In genomic region chr16:90030355-90030754, GRCm38 (mm10) we compare ENCODE assay signal across 25 mouse cellular contexts.
DNase-seq lines count a peak whose midpoint lies in the region; ATAC-seq and TF ChIP-seq lines count a peak whose summit lies in the region.
"Had no signal": no experiment of that assay in that cellular context is flagged by ENCODE, and none has a peak within 500 bp of the region (broad histone marks: within the 10 kb centered on the region; RNA-seq: fewer than 3 reads in every experiment).

No protein-coding gene starts in this region.

- H3K27me3 ChIP-seq in limb, embryonic 11.5 days (ENCODE audit: control insufficient read depth, insufficient read depth, low read length) = no peaks in the 10 kb centered on the region
- no peaks in the 10 kb centered on the region for H3K27me3 ChIP-seq in limb, embryonic 10.5 days (ENCODE audit: low read depth, poor library complexity, severe bottlenecking)
- H3K27me3 ChIP-seq in E14TG2a.4 (ENCODE audit: insufficient read depth, low read length) = no peaks in the 10 kb centered on the region
- H3K27me3 ChIP-seq in kidney, embryonic 15.5 days = no peaks in the 10 kb centered on the region
- H3K27me3 ChIP-seq: forebrain, embryonic 15.5 days; hindbrain, embryonic 12.5 days; megakaryocyte, embryonic 14.5 days; midbrain, embryonic 13.5 days; neural tube, embryonic 12.5 days had no signal

- peaks cover 2% of the 10 kb centered on the region; the same call in 1 of the 2 replicates for H3K4me1 ChIP-seq in limb, embryonic 11.5 days (ENCODE audit: control insufficient read depth, insufficient read depth, low read length)
- H3K4me1 ChIP-seq in limb, embryonic 10.5 days = peaks cover 15% of the 10 kb centered on the region
- peaks cover 27% of the 10 kb centered on the region for H3K4me1 ChIP-seq in E14TG2a.4 (replicated peaks; ENCODE audit: low read depth, low read length)
- no peaks in the 10 kb centered on the region for H3K4me1 ChIP-seq in cortical plate, adult 2 months (ENCODE audit: control insufficient read depth, insufficient read depth, low read length)
- no peaks in the 10 kb centered on the region for H3K4me1 ChIP-seq in kidney, embryonic 15.5 days
- H3K4me1 ChIP-seq: forebrain, embryonic 15.5 days; neural tube, embryonic 12.5 days had no signal

- peak; percentile 50 for TF ChIP-seq CTCF in E14TG2a.4 (conservative IDR thresholded peaks at IDR 0.05; ENCODE audit: low read length)
- 0 out of 2 replicates have a peak, but pooled peaks have one; percentile 6 for TF ChIP-seq CTCF in cortical plate, adult 2 months (IDR thresholded peaks at IDR 0.05; ENCODE audit: extremely low read depth, insufficient read depth, low read length)

- no peak for TF ChIP-seq POLR2A in cortical plate, adult 2 months (IDR thresholded peaks at IDR 0.05; ENCODE audit: extremely low read depth, insufficient read depth, low read length)

- 91% methylated on average over 14 of the region's 14 CpGs for WGBS in limb, embryonic 11.5 days
- WGBS in limb, embryonic 10.5 days = 92% methylated on average over 14 of the region's 14 CpGs
- WGBS in kidney, embryonic 15.5 days = 93% methylated on average over 14 of the region's 14 CpGs

- DNase-seq in limb, embryonic 11.5 days (ENCODE audit: low spot score) = no peak
- DNase-seq in limb, embryonic 10.5 days (ENCODE audit: low spot score) = no peak
- peak; percentile 60 for DNase-seq in ES-CJ7 (ENCODE audit: low read depth, low spot score)
- DNase-seq in c-Kit-positive CD71-positive TER-119-positive erythroid progenitor cells, embryonic 14.5 days (ENCODE audit: low spot score) = no peak
- DNase-seq in right cerebral cortex, adult 18-20 months = no peak
- DNase-seq: adrenal gland, postnatal 10 days; cerebellum, adult 9-11 months; gastrocnemius, postnatal 36 days; heart, adult 2 months; kidney, adult 2 months; kidney, postnatal 10 days; lung, embryonic 14.5 days; lung, postnatal 36 days; right cerebral cortex, postnatal 25 days; spleen, adult 18-20 months; thymus, postnatal 14 days had no signal

- H3K9ac ChIP-seq in limb, embryonic 11.5 days (ENCODE audit: low read length) = no peak overlapping the region
- H3K9ac ChIP-seq in kidney, embryonic 15.5 days = no peak overlapping the region
- H3K9ac ChIP-seq: forebrain, embryonic 15.5 days; hindbrain, embryonic 12.5 days; lung, embryonic 14.5 days; midbrain, embryonic 13.5 days; neural tube, embryonic 12.5 days had no signal

- no peak for ATAC-seq in limb, embryonic 11.5 days (ENCODE audit: insufficient number of reproducible peaks, low FRiP score, low TSS enrichment, low read depth)
- no peak for ATAC-seq in kidney, embryonic 15.5 days (replicated peaks; ENCODE audit: low FRiP score)
- ATAC-seq: forebrain, embryonic 15.5 days; midbrain, embryonic 13.5 days had no signal

- no peaks in the 10 kb centered on the region for H3K36me3 ChIP-seq in limb, embryonic 11.5 days (ENCODE audit: control insufficient read depth, insufficient read depth, low read length)
- peaks cover 8% of the 10 kb centered on the region for H3K36me3 ChIP-seq in limb, embryonic 10.5 days
- H3K36me3 ChIP-seq in E14TG2a.4 (ENCODE audit: insufficient read depth, low read length) = no peaks in the 10 kb centered on the region
- H3K36me3 ChIP-seq in kidney, embryonic 15.5 days = no peaks in the 10 kb centered on the region
- H3K36me3 ChIP-seq: forebrain, embryonic 15.5 days; G1E; neural tube, embryonic 12.5 days had no signal

- no peak overlapping the region for H3K4me2 ChIP-seq in limb, embryonic 11.5 days (ENCODE audit: low read depth, severe bottlenecking)
- no peak overlapping the region for H3K4me2 ChIP-seq in kidney, embryonic 15.5 days
- H3K4me2 ChIP-seq: forebrain, embryonic 15.5 days; hindbrain, embryonic 12.5 days; lung, embryonic 14.5 days; midbrain, embryonic 13.5 days; neural tube, embryonic 12.5 days had no signal

- H3K4me3 ChIP-seq in limb, embryonic 11.5 days (ENCODE audit: low read depth, low read length) = no peak overlapping the region
- H3K4me3 ChIP-seq in limb, embryonic 10.5 days = no peak overlapping the region
- no peak overlapping the region for H3K4me3 ChIP-seq in E14TG2a.4 (replicated peaks; ENCODE audit: low read length)
- no peak overlapping the region for H3K4me3 ChIP-seq in cortical plate, adult 2 months (ENCODE audit: insufficient read depth, low read length)
- no peak overlapping the region for H3K4me3 ChIP-seq in kidney, embryonic 15.5 days (replicated peaks)
- H3K4me3 ChIP-seq: forebrain, embryonic 15.5 days; heart, adult 2 months; hindbrain, embryonic 12.5 days; midbrain, embryonic 13.5 days; neural tube, embryonic 12.5 days had no signal

- H3K27ac ChIP-seq in limb, embryonic 11.5 days (replicated peaks; ENCODE audit: low read depth, low read length) = 0 out of 2 replicates have a peak overlapping the region, but pooled peaks have one; percentile 10
- H3K27ac ChIP-seq in limb, embryonic 10.5 days = no peak overlapping the region
- H3K27ac ChIP-seq in cortical plate, adult 2 months (ENCODE audit: insufficient read depth, low read length) = no peak overlapping the region
- no peak overlapping the region for H3K27ac ChIP-seq in kidney, embryonic 15.5 days
- H3K27ac ChIP-seq: forebrain, embryonic 15.5 days; heart, adult 2 months; hindbrain, embryonic 12.5 days; midbrain, embryonic 13.5 days; neural tube, embryonic 12.5 days had no signal

- no peaks in the 10 kb centered on the region for H3K9me3 ChIP-seq in limb, embryonic 11.5 days (ENCODE audit: control insufficient read depth, low read length)
- no peaks in the 10 kb centered on the region for H3K9me3 ChIP-seq in limb, embryonic 10.5 days (replicated peaks)
- H3K9me3 ChIP-seq in E14TG2a.4 (ENCODE audit: low read length) = no peaks in the 10 kb centered on the region
- no peaks in the 10 kb centered on the region for H3K9me3 ChIP-seq in kidney, embryonic 15.5 days (replicated peaks)
- H3K9me3 ChIP-seq: forebrain, embryonic 15.5 days; hindbrain, embryonic 12.5 days; megakaryocyte, embryonic 14.5 days; midbrain, embryonic 13.5 days; neural tube, embryonic 12.5 days had no signal
